Mouse (Mus musculus) embryonic facial prominence, embryonic 11.5 days (tissue): ENCODE measurements around the gene Ccl5. TPM values are rescaled to one million over a fixed set of nuclear protein-coding genes. Genes with fewer than 3 reads are reported as not detected.
A peak's percentile ranks its signal among the peaks of the same experiment; 100 is the strongest.

ENCODE experiments used
- ATAC-seq: fragments of 200-750 bp; cut with Nextera tagmentation; replicated peaks from 2 replicates; pipeline ENCODE4 v1.8.0; 2017; ENCODE audit warnings: low read depth; ENCODE audit not compliant: insufficient number of reproducible peaks, low FRiP score, low TSS enrichment
- DNase-seq: peaks from one replicate; pipeline ENCODE4 v3.0.0-alpha.2; 2015; ENCODE audit warnings: low spot score
- H3K27ac ChIP-seq: fragments of 300-500 bp; sonication (generic); replicated peaks from 2 replicates; pipeline ENCODE4 v1.5.1; 2014; ENCODE audit warnings: mild to moderate bottlenecking, low read depth, low read length, control low read depth
- H3K27me3 ChIP-seq: fragments of 300-500 bp; sonication (generic); 2 replicates; pipeline ENCODE4 v1.6.1; 2014; ENCODE audit warnings: mild to moderate bottlenecking, low read length, moderate library complexity, mixed read lengths; ENCODE audit not compliant: control insufficient read depth, insufficient read depth
- H3K36me3 ChIP-seq: fragments of 300-500 bp; sonication (generic); replicated peaks from 2 replicates; pipeline ENCODE4 v1.6.1; 2014; ENCODE audit warnings: low read depth, mild to moderate bottlenecking, low read length, moderate library complexity, mixed read lengths; ENCODE audit not compliant: control insufficient read depth, insufficient read depth
- H3K4me1 ChIP-seq: fragments of 300-500 bp; sonication (generic); 2 replicates; pipeline ENCODE4 v1.6.1; 2014; ENCODE audit warnings: low read length, mixed read lengths; ENCODE audit not compliant: control insufficient read depth, insufficient read depth
- H3K4me2 ChIP-seq: fragments of 300-500 bp; sonication (generic); 2 replicates; pipeline ENCODE4 v1.6.1; 2014; ENCODE audit warnings: low read depth, mild to moderate bottlenecking, control low read depth, low read length, moderate library complexity
- H3K4me3 ChIP-seq: fragments of 300-500 bp; sonication (generic); 2 replicates; pipeline ENCODE4 v1.5.1; 2014; ENCODE audit warnings: low read depth, low read length, control low read depth
- H3K9ac ChIP-seq: fragments of 300-500 bp; sonication (generic); replicated peaks from 2 replicates; pipeline ENCODE4 v1.6.1; 2014; ENCODE audit warnings: mild to moderate bottlenecking, control low read depth, low read length
- H3K9me3 ChIP-seq: fragments of 300-500 bp; sonication (generic); replicated peaks from 2 replicates; pipeline ENCODE4 v1.6.1; 2016; ENCODE audit warnings: mild to moderate bottlenecking, low read length, inconsistent platforms, mixed read lengths; ENCODE audit not compliant: control insufficient read depth
- WGBS: fragments of 180-500 bp; shearing (Covaris S2); extraction: QIAGEN DNeasy Blood & Tissue Kit; methylation state at CpG from one replicate; pipeline ENCODE4 v1.1.7; 2014; 5-methylcytosine and 5-hydroxymethylcytosine counted together
- polyA plus RNA-seq: library from polyadenylated mRNA; unstranded; fragments of >200 nt; fragmentation: Nextera tagmentation; extraction: Ambion mirVana; gene quantifications from 2 replicates; pipeline ENCODE4 v1.2.1, GENCODE M21; 2014

Ccl5 gene
- polyA plus RNA-seq, 1 experiment from 2014 or later, result not detected

GRCm38 (mm10) chr11:83536831-83537230 is 6.5 kb upstream of the Ccl5 start:
- H3K4me2 ChIP-seq, result no peak overlapping the region
- H3K4me1 ChIP-seq, result no peaks in the 10 kb centered on the region; the same call in 1 of the 2 replicates
- no peaks in the 10 kb centered on the region for H3K27me3 ChIP-seq
- WGBS, result 89% methylated on average over 3 of the region's 3 CpGs
- H3K36me3 ChIP-seq, result no peaks in the 10 kb centered on the region
- DNase-seq (no peak), ATAC-seq (no peak)
- H3K9me3 ChIP-seq, result no peaks in the 10 kb centered on the region
- H3K4me3 ChIP-seq, result no peak overlapping the region
- H3K27ac ChIP-seq, result no peak overlapping the region
- no peak overlapping the region for H3K9ac ChIP-seq

- DNase-seq, result peak; percentile 46
- 42% methylated on average over 13 of the region's 13 CpGs for WGBS
- no peak overlapping the region for H3K27ac ChIP-seq
- H3K9me3 ChIP-seq, result no peaks in the 10 kb centered on the region
- no peaks in the 10 kb centered on the region for H3K27me3 ChIP-seq
- H3K4me3 ChIP-seq, result no peak overlapping the region
- no peaks in the 10 kb centered on the region; the same call in 1 of the 2 replicates for H3K4me1 ChIP-seq
- 0 out of 2 replicates have a peak, but pooled peaks have one; percentile 29 for ATAC-seq
- H3K9ac ChIP-seq, result no peak overlapping the region
- no peaks in the 10 kb centered on the region for H3K36me3 ChIP-seq
- H3K4me2 ChIP-seq, result no peak overlapping the region
Observed at GRCm38 (mm10) chr11:83534609-83535423, 4.5 kb upstream of the Ccl5 start.

GRCm38 (mm10) chr11:83534143-83534542 is 3.8 kb upstream of the Ccl5 start:
- H3K9me3 ChIP-seq, result no peaks in the 10 kb centered on the region
- no peaks in the 10 kb centered on the region for H3K27me3 ChIP-seq
- WGBS, result 87% methylated on average over 8 of the region's 8 CpGs
- H3K4me2 ChIP-seq, result no peak overlapping the region
- H3K9ac ChIP-seq, result no peak overlapping the region
- no peak overlapping the region for H3K4me3 ChIP-seq
- no peaks in the 10 kb centered on the region for H3K36me3 ChIP-seq
- H3K4me1 ChIP-seq, result no peaks in the 10 kb centered on the region; the same call in 1 of the 2 replicates
- ATAC-seq (no peak), DNase-seq (no peak)
- H3K27ac ChIP-seq, result no peak overlapping the region

- ATAC-seq (no peak), DNase-seq (no peak)
- Histone ChIP-seq H3K4me1 (no peaks in the 10 kb centered on the region; the same call in 1 of the 2 replicates), H3K9ac (no peak overlapping the region), H3K4me2 (no peak overlapping the region), H3K27me3 (no peaks in the 10 kb centered on the region), H3K4me3 (no peak overlapping the region), H3K9me3 (no peaks in the 10 kb centered on the region), H3K36me3 (no peaks in the 10 kb centered on the region), H3K27ac (no peak overlapping the region)
- WGBS, result 90% methylated on average over 1 of the region's 1 CpGs
Observed at GRCm38 (mm10) chr11:83533192-83533591, 2.9 kb upstream of the Ccl5 start.

GRCm38 (mm10) chr11:83529024-83529423 is 1.3 kb downstream of the Ccl5 start:
- WGBS, result 59% methylated on average over 12 of the region's 12 CpGs
- no peak for ATAC-seq

GRCm38 (mm10) chr11:83522075-83522474 is 8.2 kb downstream of the Ccl5 start, which contains the start of gene Heatr9:
Gene Heatr9 (minus strand): TSS chr11:83522175.
- no peaks in the 10 kb centered on the region for H3K4me1 ChIP-seq
- H3K27me3 ChIP-seq, result no peaks in the 10 kb centered on the region
- no peak within 1 kb of the TSS for H3K4me3 ChIP-seq
- H3K36me3 ChIP-seq, result no peaks in the 10 kb centered on the region
- no peak within 1 kb of the TSS for H3K9ac ChIP-seq
- ATAC-seq, result no peak
- H3K9me3 ChIP-seq, result no peaks in the 10 kb centered on the region
- no peak for DNase-seq
- H3K4me2 ChIP-seq, result no peak within 1 kb of the TSS
- 82% methylated on average over 3 of the region's 3 CpGs for WGBS
- no peak within 1 kb of the TSS for H3K27ac ChIP-seq

More at GRCm38 (mm10) chr11:83529024-83529423, 1.3 kb downstream of the Ccl5 start:
- no peaks in the 10 kb centered on the region for H3K9me3 ChIP-seq
- H3K9ac ChIP-seq, result no peak overlapping the region
- no peaks in the 10 kb centered on the region for H3K36me3 ChIP-seq
- no peak overlapping the region for H3K4me2 ChIP-seq
- H3K4me3 ChIP-seq, result no peak overlapping the region
- no peak overlapping the region for H3K27ac ChIP-seq
- no peaks in the 10 kb centered on the region for H3K4me1 ChIP-seq
- no peaks in the 10 kb centered on the region for H3K27me3 ChIP-seq
- DNase-seq, result no peak

GRCm38 (mm10) chr11:83518371-83518770 is 11.9 kb downstream of the Ccl5 start:
- no peak for ATAC-seq
- Histone ChIP-seq H3K36me3 (no peaks in the 10 kb centered on the region), H3K9me3 (no peaks in the 10 kb centered on the region), H3K27me3 (no peaks in the 10 kb centered on the region), H3K4me1 (no peaks in the 10 kb centered on the region), H3K4me3 (no peak overlapping the region), H3K4me2 (no peak overlapping the region), H3K27ac (no peak overlapping the region), H3K9ac (no peak overlapping the region)
- no peak for DNase-seq
- 64% methylated on average over 6 of the region's 6 CpGs for WGBS

GRCm38 (mm10) chr11:83517153-83517552 is 13.2 kb downstream of the Ccl5 start:
- Histone ChIP-seq H3K4me1 (no peaks in the 10 kb centered on the region), H3K9ac (no peak overlapping the region), H3K4me2 (no peak overlapping the region), H3K36me3 (no peaks in the 10 kb centered on the region), H3K4me3 (no peak overlapping the region), H3K27ac (no peak overlapping the region), H3K27me3 (no peaks in the 10 kb centered on the region), H3K9me3 (no peaks in the 10 kb centered on the region)
- no peak for DNase-seq
- ATAC-seq, result no peak
